Mouse (Mus musculus) CH12.LX (cell line): Measurements from ENCODE around the gene Zfpl1.

Source experiments
- CHD1 ChIP-seq: IDR thresholded peaks from 2 replicates; pipeline ENCODE4 v1.6.1; 2012; ENCODE audit warnings: low read depth, low read length, improper control_type of control experiment, inconsistent platforms
- CTCF ChIP-seq, 2 experiments: IDR thresholded peaks in 1 of 2; conservative IDR thresholded peaks in 1 of 2; 2 replicates each; pipeline ENCODE4 v1.5.1; 2011 to 2012; ENCODE audit warnings: low read depth in 2 of 2, low read length in 2 of 2, improper control_type of control experiment in 1 of 2, inconsistent platforms in 1 of 2, mild to moderate bottlenecking in 1 of 2, moderate library complexity in 1 of 2
- E2F4 ChIP-seq: IDR thresholded peaks from 2 replicates; pipeline ENCODE4 v1.6.1; 2011; ENCODE audit warnings: low read depth, low read length, improper control_type of control experiment; ENCODE audit not compliant: insufficient replicate concordance
- MXI1 ChIP-seq: IDR thresholded peaks from 2 replicates; pipeline ENCODE4 v1.6.1; 2011; ENCODE audit warnings: mild to moderate bottlenecking, low read depth, low read length, improper control_type of control experiment
- POLR2A ChIP-seq: IDR thresholded peaks from 2 replicates; pipeline ENCODE4 v1.6.1; 2011; ENCODE audit warnings: low read depth, mild to moderate bottlenecking, improper control_type of control experiment, low read length
- POLR2AphosphoS2 ChIP-seq: IDR thresholded peaks from 2 replicates; pipeline ENCODE4 v1.6.1; 2011; ENCODE audit warnings: low read depth, low read length, improper control_type of control experiment

DNA sequence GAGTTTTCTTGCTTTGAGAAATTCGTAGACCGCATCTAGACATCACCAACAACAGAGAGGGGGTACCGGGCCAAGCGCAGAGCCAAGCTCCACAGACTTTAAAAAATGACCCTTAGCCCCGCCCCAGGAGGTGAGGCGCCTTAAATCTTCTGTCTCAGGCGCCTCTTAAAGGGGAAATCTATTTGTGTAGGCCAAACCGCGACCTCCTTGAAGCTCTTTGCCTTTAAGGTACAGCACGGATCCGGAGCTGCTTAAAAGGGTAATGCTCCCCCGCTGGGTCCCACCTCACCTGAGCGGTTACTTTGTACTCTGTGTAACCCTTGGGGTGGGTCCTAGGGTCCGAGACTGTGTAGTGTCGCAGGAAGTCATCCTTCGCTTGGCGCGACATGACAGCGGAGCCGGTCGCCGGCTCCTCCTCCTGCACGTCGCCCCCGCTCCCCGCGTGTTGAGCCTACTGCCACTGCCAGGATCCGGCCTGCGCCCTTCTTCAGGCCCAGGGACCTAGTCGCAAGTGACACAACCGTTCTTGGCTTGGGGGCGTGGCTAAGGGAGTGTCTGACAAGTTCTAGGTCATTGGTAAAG lies 43.1 kb upstream of the Zfpl1 start, which contains the start of gene Snx15:
- TF ChIP-seq CTCF (conservative IDR thresholded peaks at IDR 0.05 in 1 of 2, IDR thresholded peaks at IDR 0.05 in 1 of 2; ENCODE audit: low read depth in 2 of 2, low read length in 2 of 2) (no peak), MXI1 (peak; percentile 74; the same call in 1 of the 2 replicates), E2F4 (no peak; the same call in 1 of the 2 replicates), POLR2AphosphoS2 (no peak; the same call in 1 of the 2 replicates), POLR2A (peak; percentile 80), CHD1 (no peak)
